Mouse (Mus musculus) small intestine, adult 2 months (tissue): Measurements from ENCODE around the gene Fads2. TPM values are rescaled to one million over a fixed set of nuclear protein-coding genes. Genes with fewer than 3 reads are reported as not detected.

Source experiments
- H3K27ac ChIP-seq: fragments of 200-500 bp; 2 replicates; pipeline ENCODE4 v1.5.1; 2012; ENCODE audit warnings: low read depth, low read length, control low read depth, inconsistent platforms; ENCODE audit not compliant: insufficient read depth
- H3K27me3 ChIP-seq: fragments of 200-500 bp; 2 replicates; pipeline ENCODE4 v1.6.1; 2012; ENCODE audit warnings: mild to moderate bottlenecking, moderate library complexity, low read length, inconsistent platforms; ENCODE audit not compliant: control insufficient read depth, insufficient read depth
- H3K36me3 ChIP-seq: fragments of 200-500 bp; 2 replicates; pipeline ENCODE4 v1.6.1; 2012; ENCODE audit warnings: mild to moderate bottlenecking, low read length, control low read depth, inconsistent platforms; ENCODE audit not compliant: control insufficient read depth, insufficient read depth
- H3K4me1 ChIP-seq: fragments of 200-500 bp; 2 replicates; pipeline ENCODE4 v1.6.1; 2012; ENCODE audit warnings: low read length, inconsistent platforms, mixed read lengths; ENCODE audit not compliant: control insufficient read depth, insufficient read depth, insufficient read length
- H3K4me3 ChIP-seq: fragments of 200-500 bp; 2 replicates; pipeline ENCODE4 v1.5.1; 2012; ENCODE audit warnings: low read depth, mild to moderate bottlenecking, control low read depth, inconsistent platforms, low read length, moderate library complexity
- CTCF ChIP-seq: fragments of 200-500 bp; IDR thresholded peaks from 2 replicates; pipeline ENCODE4 v1.5.1; 2012; ENCODE audit warnings: low read depth, mild to moderate bottlenecking, control low read depth, inconsistent platforms, low read length, moderate library complexity, mixed read lengths; ENCODE audit not compliant: insufficient replicate concordance, insufficient read length; ENCODE audit errors: extremely low read depth
- POLR2A ChIP-seq: fragments of 200-500 bp; IDR thresholded peaks from 2 replicates; pipeline ENCODE4 v1.6.1; 2012; ENCODE audit warnings: low read depth, mild to moderate bottlenecking, control low read depth, inconsistent platforms, low read length, moderate library complexity
- WGBS: fragments of 180-500 bp; shearing (Covaris S2); methylation state at CpG from one replicate; pipeline ENCODE4 v1.1.7; 2018; 5-methylcytosine and 5-hydroxymethylcytosine counted together
- polyA plus RNA-seq: library from polyadenylated mRNA; depleted of rRNA; stranded (reverse); fragments of >200 nt; gene quantifications from 2 replicates; pipeline ENCODE4 v1.2.3, GENCODE M21; 2012

The Fads2 gene
- polyA plus RNA-seq, 1 experiment: 44.9 TPM

DNA sequence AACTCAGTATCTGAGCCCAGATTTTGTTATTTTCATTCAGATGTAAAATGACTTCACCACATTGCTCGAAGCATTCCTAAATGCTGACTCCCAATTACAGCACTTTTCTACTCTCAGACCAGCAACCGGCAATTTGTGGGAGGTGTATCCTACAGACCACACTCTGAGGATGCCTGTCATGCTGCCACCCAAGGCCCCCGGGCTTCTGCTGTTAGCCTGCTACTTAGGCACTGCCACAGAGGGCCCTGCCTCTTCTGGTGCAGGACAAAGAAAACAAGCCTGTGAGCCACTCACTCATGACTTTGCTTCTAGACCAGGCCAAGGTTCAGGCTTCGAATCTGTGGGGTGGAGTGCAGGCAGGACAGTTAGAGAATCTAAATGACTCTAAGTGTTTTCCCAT lies 11.4 kb upstream of the Fads2 start:
- no peak overlapping the region for H3K4me3 ChIP-seq
- TF ChIP-seq POLR2A (no peak), CTCF (no peak)
- 74% methylated on average over 4 of the region's 4 CpGs for WGBS
- no peaks in the 10 kb centered on the region for H3K4me1 ChIP-seq
- H3K27me3 ChIP-seq: no peaks in the 10 kb centered on the region
- H3K36me3 ChIP-seq: no peaks in the 10 kb centered on the region
- no peak overlapping the region for H3K27ac ChIP-seq

DNA sequence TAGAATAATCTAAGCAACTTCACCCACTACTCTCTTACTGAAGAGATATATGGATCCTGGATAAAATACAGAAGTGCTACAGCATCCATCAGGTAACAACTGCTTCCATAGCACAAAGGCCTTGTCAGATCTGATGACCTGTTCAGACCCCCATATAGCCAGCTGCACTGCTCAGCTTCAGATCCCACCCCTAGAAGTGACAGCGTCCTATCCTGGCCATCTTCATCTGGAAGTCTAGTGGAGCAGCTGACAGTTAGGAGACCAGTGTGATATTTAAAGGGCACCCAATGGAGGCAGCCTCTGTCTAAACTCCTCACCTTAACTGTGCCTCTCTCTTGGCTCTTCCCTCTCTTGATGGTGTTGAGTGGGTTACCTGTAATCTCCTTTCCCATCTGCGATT lies 7.1 kb upstream of the Fads2 start:
- TF ChIP-seq POLR2A: no peak
- TF ChIP-seq CTCF: no peak
- Histone ChIP-seq H3K27ac (no peak overlapping the region), H3K36me3 (no peaks in the 10 kb centered on the region), H3K4me3 (no peak overlapping the region), H3K4me1 (no peaks in the 10 kb centered on the region), H3K27me3 (no peaks in the 10 kb centered on the region)
- WGBS: 92% methylated on average over 2 of the region's 2 CpGs

- Histone ChIP-seq H3K4me1 (no peaks in the 10 kb centered on the region), H3K27ac (no peak overlapping the region), H3K36me3 (no peaks in the 10 kb centered on the region), H3K27me3 (no peaks in the 10 kb centered on the region), H3K4me3 (no peak overlapping the region)
- no peak for TF ChIP-seq POLR2A
- TF ChIP-seq CTCF: no peak
- WGBS: 91% methylated on average over 1 of the region's 1 CpGs
Measured at GRCm38 (mm10) chr19:10108129-10108528, 6.6 kb upstream of the Fads2 start.

- no peak overlapping the region for H3K4me3 ChIP-seq
- WGBS: 82% methylated on average over 5 of the region's 5 CpGs
- H3K27ac ChIP-seq: no peak overlapping the region
- H3K36me3 ChIP-seq: no peaks in the 10 kb centered on the region
- TF ChIP-seq CTCF (no peak), POLR2A (no peak)
- H3K4me1 ChIP-seq: peaks cover 4% of the 10 kb centered on the region; the same call in 1 of the 2 replicates
- no peaks in the 10 kb centered on the region for H3K27me3 ChIP-seq
Measured at GRCm38 (mm10) chr19:10107051-10107611, 5.6 kb upstream of the Fads2 start.

- H3K27ac ChIP-seq: no peak overlapping the region
- peaks cover 4% of the 10 kb centered on the region for H3K4me1 ChIP-seq
- H3K27me3 ChIP-seq: no peaks in the 10 kb centered on the region
- WGBS: 96% methylated on average over 2 of the region's 2 CpGs
- no peak overlapping the region for H3K4me3 ChIP-seq
- TF ChIP-seq POLR2A (no peak), CTCF (no peak)
- H3K36me3 ChIP-seq: no peaks in the 10 kb centered on the region
Measured at GRCm38 (mm10) chr19:10106634-10107033, 5.1 kb upstream of the Fads2 start.

GRCm38 (mm10) chr19:10105034-10105493 lies 3.5 kb upstream of the Fads2 start:
- Histone ChIP-seq H3K27me3 (no peaks in the 10 kb centered on the region), H3K27ac (no peak overlapping the region), H3K4me1 (peaks cover 13% of the 10 kb centered on the region), H3K36me3 (no peaks in the 10 kb centered on the region), H3K4me3 (no peak overlapping the region)
- 86% methylated on average over 10 of the region's 10 CpGs for WGBS
- no peak for TF ChIP-seq POLR2A
- TF ChIP-seq CTCF: no peak

DNA sequence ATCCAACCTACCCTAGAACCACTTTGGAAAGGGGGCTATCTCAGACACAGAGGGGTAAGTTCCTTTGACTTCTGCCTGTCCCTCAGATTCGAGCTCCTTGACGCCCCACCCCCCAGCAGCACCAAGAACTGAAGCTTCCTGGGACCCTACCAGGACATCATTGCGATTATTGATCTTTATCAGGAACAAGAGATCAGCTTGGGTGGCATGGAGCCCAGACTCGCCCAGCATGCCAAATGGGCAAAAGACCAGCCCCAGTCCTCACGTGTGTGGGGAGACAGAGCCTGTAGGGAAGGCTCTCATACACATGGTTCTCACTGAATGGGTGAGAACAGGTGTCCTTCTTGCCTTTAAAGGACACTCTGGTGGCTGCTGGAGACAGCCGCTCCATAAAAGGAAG lies 2.7 kb upstream of the Fads2 start:
- no peaks in the 10 kb centered on the region for H3K36me3 ChIP-seq
- TF ChIP-seq POLR2A (no peak), CTCF (no peak)
- WGBS: 31% methylated on average over 6 of the region's 6 CpGs
- H3K27me3 ChIP-seq: no peaks in the 10 kb centered on the region
- H3K4me3 ChIP-seq: no peak overlapping the region
- no peak overlapping the region for H3K27ac ChIP-seq
- H3K4me1 ChIP-seq: peaks cover 13% of the 10 kb centered on the region

- Histone ChIP-seq H3K27me3 (no peaks in the 10 kb centered on the region), H3K36me3 (no peaks in the 10 kb centered on the region), H3K4me1 (peaks cover 13% of the 10 kb centered on the region), H3K4me3 (peak overlapping the region; percentile 94), H3K27ac (peak overlapping the region; percentile 39)
- TF ChIP-seq CTCF (no peak), POLR2A (no peak)
- 3% methylated on average over 23 of the region's 25 CpGs for WGBS
Measured at GRCm38 (mm10) chr19:10102054-10102700, 631 bp upstream of the Fads2 start.
